Mouse (Mus musculus) testis, adult 2 months (tissue): Measurements from ENCODE around the gene Nim1k. TPM values are rescaled to one million over a fixed set of nuclear protein-coding genes. Genes with fewer than 3 reads are reported as not detected.
"Not testable (repeated sequence)": the region's sequence is repeated elsewhere in the genome, so short reads cannot be mapped to it uniquely, and the experiment has no call there.

ENCODE experiments used
- H3K27ac ChIP-seq: fragments of 200-500 bp; 2 replicates; pipeline ENCODE4 v1.5.1; 2012; ENCODE audit warnings: low read depth, low read length; ENCODE audit not compliant: control insufficient read depth, insufficient read depth
- H3K27me3 ChIP-seq: fragments of 200-500 bp; 2 replicates; pipeline ENCODE4 v1.6.1; 2012; ENCODE audit warnings: mild to moderate bottlenecking, low read length, moderate library complexity; ENCODE audit not compliant: control insufficient read depth, insufficient read depth
- H3K36me3 ChIP-seq: fragments of 200-500 bp; 2 replicates; pipeline ENCODE4 v1.6.1; 2012; ENCODE audit warnings: mild to moderate bottlenecking, low read length; ENCODE audit not compliant: control insufficient read depth, insufficient read depth
- H3K4me1 ChIP-seq: fragments of 200-500 bp; 2 replicates; pipeline ENCODE4 v1.6.1; 2012; ENCODE audit warnings: low read length; ENCODE audit not compliant: control insufficient read depth, insufficient read depth
- H3K4me3 ChIP-seq: fragments of 200-500 bp; 2 replicates; pipeline ENCODE4 v1.5.1; 2012; ENCODE audit warnings: low read depth, mild to moderate bottlenecking, low read length, moderate library complexity, mixed read lengths; ENCODE audit not compliant: control insufficient read depth
- CTCF ChIP-seq: fragments of 200-500 bp; IDR thresholded peaks from 2 replicates; pipeline ENCODE4 v1.5.1; 2012; ENCODE audit warnings: low read depth, mild to moderate bottlenecking, inconsistent platforms, low read length, moderate library complexity; ENCODE audit not compliant: control insufficient read depth, insufficient read depth, insufficient replicate concordance
- POLR2A ChIP-seq: fragments of 200-500 bp; IDR thresholded peaks from 2 replicates; pipeline ENCODE4 v1.6.1; 2012; ENCODE audit warnings: low read depth, mild to moderate bottlenecking, inconsistent platforms, low read length, moderate library complexity; ENCODE audit not compliant: control insufficient read depth
- polyA plus RNA-seq: library from polyadenylated mRNA; depleted of rRNA; stranded (reverse); fragments of >200 nt; gene quantifications from 2 replicates; pipeline ENCODE4 v1.2.3, GENCODE M21; 2012

Gene Nim1k
- polyA plus RNA-seq, 1 experiment: 2.2 TPM

DNA sequence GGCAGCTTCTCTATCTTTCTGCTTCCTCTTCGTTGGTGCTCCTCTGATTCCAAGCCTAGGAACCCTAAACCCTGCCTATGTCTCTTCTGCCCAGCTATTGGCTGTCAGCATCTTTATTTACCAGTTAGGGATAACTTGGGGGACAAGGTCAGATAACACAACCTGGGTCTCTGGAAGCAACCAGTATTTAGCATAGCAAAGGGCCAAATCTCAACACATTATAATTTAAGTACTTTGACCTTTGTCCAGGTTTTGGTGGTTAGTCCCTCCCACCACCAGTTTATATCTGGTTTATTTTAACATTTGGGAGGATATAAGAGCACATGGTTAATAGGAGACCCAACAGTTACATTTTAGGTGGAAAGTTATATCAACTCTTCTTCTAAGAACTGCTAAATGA, 59.2 kb downstream of the Nim1k start:
- Histone ChIP-seq H3K4me3 (no peak overlapping the region), H3K27me3 (no peaks in the 10 kb centered on the region), H3K27ac (no peak overlapping the region), H3K36me3 (no peaks in the 10 kb centered on the region), H3K4me1 (no peaks in the 10 kb centered on the region)
- TF ChIP-seq POLR2A (no peak), CTCF (no peak)

DNA sequence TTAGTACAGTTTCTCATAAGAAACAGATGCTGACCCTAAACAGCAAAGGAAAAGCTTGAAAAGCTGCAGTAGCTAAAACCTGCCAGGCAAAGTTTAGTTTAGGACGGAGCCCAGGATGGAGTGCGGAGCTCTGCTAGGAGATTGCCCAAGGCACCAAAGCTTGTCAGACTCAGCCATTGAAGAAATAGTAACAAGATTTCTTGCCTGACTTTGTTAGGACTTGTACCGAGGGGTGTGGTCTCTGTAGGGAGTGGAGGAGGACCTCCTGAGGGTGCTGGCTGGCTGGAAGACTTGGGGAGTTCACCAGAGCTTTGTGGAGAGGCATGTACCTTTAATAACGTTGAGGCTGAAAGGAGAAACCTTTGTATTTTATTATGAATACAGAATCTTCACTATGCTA, 60.0 kb downstream of the Nim1k start:
- H3K4me3 ChIP-seq: no peak overlapping the region
- no peaks in the 10 kb centered on the region for H3K36me3 ChIP-seq
- H3K4me1 ChIP-seq: peaks cover 2% of the 10 kb centered on the region

DNA sequence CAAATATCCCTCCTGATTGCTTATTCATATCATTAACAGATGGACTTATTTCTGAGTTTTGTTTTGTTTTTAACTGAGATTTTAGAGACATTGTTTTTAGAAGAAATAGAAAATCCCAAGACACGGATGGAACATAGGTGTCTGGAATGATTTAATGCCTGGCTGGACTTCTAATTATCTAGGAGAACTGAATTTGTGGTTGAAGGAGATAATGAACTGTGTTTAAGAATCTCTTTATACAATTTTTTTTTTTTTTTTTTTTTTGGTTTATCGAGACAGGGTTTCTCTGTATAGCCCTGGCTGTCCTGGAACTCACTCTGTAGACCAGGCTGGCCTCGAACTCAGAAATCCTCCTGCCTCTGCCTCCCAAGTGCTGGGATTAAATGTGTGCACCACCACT, 63.7 kb downstream of the Nim1k start:
- not testable (repeated sequence) for H3K27ac ChIP-seq, H3K4me3 ChIP-seq, H3K36me3 ChIP-seq, H3K27me3 ChIP-seq, H3K4me1 ChIP-seq

More for the DNA sequence above, 60.0 kb downstream of the Nim1k start:
- Histone ChIP-seq H3K27ac (no peak overlapping the region), H3K27me3 (no peaks in the 10 kb centered on the region)
- TF ChIP-seq CTCF: no peak
- no peak for TF ChIP-seq POLR2A

DNA sequence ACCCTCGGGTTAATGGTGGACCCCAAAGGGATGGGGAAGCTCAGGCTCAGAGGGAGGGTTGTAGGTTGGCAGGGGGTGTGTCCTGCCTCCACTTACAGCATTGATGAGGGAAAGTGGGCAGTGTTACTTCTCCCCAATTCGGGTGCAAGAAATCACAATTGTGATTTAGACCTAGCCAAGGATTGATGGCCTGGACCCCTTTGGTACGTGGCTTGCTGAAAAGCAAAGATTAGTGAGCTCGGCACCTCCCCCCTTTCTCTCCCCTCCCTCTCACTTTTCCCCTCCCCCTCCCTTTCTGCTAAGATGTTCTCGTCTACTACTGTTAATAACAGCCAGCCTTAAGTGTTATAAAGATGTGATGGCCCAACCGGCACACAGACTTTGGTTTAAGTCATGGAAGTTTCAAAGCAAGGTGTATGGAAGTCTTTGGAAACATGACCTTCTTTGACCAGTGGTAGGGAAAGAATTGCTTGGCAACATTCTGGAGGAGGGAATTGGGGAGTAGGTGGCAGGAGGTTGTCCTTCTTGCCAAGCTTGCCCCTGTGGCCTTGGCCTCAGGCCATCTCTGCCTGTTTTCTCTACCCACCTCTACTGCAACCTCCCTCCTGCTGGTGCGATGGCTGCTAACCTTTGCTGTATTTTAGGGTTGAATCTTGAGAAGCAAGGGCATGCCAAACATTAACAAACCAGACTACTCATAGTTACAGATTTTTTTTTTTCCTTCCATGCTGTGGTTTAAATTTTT, 64.6 kb downstream of the Nim1k start:
- H3K4me1 ChIP-seq: peaks cover 2% of the 10 kb centered on the region
- TF ChIP-seq POLR2A (no peak; the same call in 1 of the 2 replicates), CTCF (no peak)

DNA sequence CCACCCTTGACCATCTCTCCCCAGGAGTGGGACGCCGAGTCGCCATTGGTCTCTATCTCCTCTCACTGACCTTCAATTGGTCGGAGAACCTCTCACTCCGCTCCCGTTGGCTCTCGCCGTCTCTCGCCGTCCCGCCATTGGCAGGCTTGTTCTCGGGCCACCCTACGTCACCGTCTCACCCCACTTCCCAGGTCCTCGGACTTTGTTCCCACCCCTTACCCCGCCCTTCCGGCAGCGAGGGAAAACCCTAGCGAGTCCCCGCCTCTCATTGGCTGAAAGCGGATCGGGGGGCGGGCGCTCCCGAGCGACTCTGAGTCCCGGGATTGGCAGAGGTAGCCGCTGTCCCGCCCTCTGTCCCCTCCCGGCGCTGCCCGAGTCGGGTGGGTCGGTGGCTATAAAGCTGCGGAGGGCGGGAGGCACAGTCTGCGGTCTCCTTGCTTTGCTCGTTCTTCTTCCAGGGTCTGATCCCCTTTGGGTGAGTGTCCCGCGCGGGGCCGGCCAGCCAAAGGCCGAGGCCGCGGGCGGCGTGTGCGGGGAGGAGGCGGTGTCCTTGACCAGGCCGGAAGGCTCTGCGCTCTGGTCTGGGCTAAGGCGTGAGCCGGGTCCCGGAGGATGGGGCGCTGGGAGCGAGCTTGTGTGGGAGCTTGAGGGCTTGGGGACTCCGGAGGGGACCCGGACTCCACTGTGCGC, 65.5 kb downstream of the Nim1k start, which contains the start of gene Hmgcs1:
Gene Hmgcs1, plus strand, starts transcription at position 341 of the 690 bp plus-strand sequence.
- H3K4me1 ChIP-seq: peaks cover 2% of the 10 kb centered on the region
- no peak for TF ChIP-seq CTCF
- TF ChIP-seq POLR2A: peak; percentile 78; the same call in 1 of the 2 replicates
- H3K4me3 ChIP-seq: peak within 1 kb of the TSS; percentile 94

More for the DNA sequence above, 64.6 kb downstream of the Nim1k start:
- H3K27me3 ChIP-seq: no peaks in the 10 kb centered on the region
- no peaks in the 10 kb centered on the region for H3K36me3 ChIP-seq
- H3K4me3 ChIP-seq: peak overlapping the region; percentile 94
- peak overlapping the region; percentile 87 for H3K27ac ChIP-seq

DNA sequence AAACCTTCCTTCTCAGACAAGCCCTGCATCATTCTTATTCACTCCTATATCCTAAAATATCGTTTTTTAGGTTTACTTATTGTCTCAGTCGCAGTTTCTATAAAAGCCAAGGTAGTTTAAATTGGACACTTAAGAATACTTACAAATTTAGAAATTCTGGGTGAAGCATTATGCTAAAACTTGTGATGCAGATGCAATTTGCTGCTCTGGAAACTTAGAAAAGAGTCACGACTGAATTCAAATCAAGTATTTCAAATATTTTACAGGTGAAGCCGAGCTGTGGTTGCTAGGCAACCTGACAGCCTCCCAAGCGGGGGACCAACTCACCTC, 66.0 kb downstream of the Nim1k start:
- Histone ChIP-seq H3K36me3 (no peaks in the 10 kb centered on the region), H3K27ac (peak overlapping the region; percentile 45), H3K27me3 (no peaks in the 10 kb centered on the region), H3K4me3 (peak overlapping the region; percentile 94), H3K4me1 (peaks cover 2% of the 10 kb centered on the region)
- TF ChIP-seq CTCF: no peak
- no peak for TF ChIP-seq POLR2A

More for the DNA sequence above, 65.5 kb downstream of the Nim1k start, which contains the start of gene Hmgcs1:
- peak within 1 kb of the TSS; percentile 87 for H3K27ac ChIP-seq
- no peaks in the 10 kb centered on the region for H3K27me3 ChIP-seq
- no peaks in the 10 kb centered on the region for H3K36me3 ChIP-seq

DNA sequence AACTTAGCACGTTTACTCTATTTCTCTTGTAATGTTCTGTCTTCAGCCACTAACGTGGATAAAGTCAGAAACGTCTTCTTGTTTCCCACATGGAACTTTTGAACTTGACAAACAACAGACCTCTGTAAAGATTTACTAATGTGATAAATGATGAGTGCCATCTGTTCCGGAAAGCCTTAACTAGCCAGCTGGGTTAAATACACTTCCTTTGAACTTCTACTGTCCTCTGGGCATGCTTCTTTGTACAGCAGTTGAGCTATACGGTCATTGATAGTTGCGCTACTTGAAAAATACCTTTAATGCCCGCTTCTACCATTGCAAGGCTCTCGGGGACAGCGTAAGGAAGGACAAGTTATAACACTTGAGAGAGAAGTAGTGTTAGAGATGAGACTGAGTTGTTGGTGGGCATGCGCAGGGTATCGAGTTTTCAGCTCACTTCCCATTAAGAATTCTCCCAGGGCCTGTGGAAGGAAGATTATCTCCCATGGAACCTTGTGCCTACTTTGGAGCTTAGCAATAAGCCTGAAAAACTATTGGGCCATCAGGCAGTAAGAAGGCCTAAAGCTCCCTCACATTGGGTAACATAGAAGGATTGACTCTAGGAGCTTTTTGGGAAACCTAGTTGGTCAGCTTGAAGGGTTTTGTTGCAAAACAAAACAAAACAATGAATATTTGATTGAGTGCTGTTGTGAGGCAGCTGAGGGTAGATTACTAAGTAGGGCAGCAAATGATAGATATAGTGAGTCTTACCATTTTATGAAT, 71.1 kb downstream of the Nim1k start:
- no peak for TF ChIP-seq CTCF
- no peak for TF ChIP-seq POLR2A
- no peaks in the 10 kb centered on the region for H3K4me1 ChIP-seq
- no peaks in the 10 kb centered on the region for H3K27me3 ChIP-seq
- no peak overlapping the region for H3K27ac ChIP-seq
- H3K4me3 ChIP-seq: no peak overlapping the region
- H3K36me3 ChIP-seq: no peaks in the 10 kb centered on the region
